Mouse (Mus musculus) embryonic facial prominence, embryonic 11.5 days (tissue): Measurements from ENCODE around the gene Ppm1e. TPM values are rescaled to one million over a fixed set of nuclear protein-coding genes. Genes with fewer than 3 reads are reported as not detected.

ENCODE experiments used
- ATAC-seq: fragments of 200-750 bp; cut with Nextera tagmentation; replicated peaks from 2 replicates; pipeline ENCODE4 v1.8.0; 2017; ENCODE audit warnings: low read depth; ENCODE audit not compliant: insufficient number of reproducible peaks, low FRiP score, low TSS enrichment
- DNase-seq: peaks from one replicate; pipeline ENCODE4 v3.0.0-alpha.2; 2015; ENCODE audit warnings: low spot score
- H3K27ac ChIP-seq: fragments of 300-500 bp; sonication (generic); replicated peaks from 2 replicates; pipeline ENCODE4 v1.5.1; 2014; ENCODE audit warnings: mild to moderate bottlenecking, low read depth, low read length, control low read depth
- H3K27me3 ChIP-seq: fragments of 300-500 bp; sonication (generic); 2 replicates; pipeline ENCODE4 v1.6.1; 2014; ENCODE audit warnings: mild to moderate bottlenecking, low read length, moderate library complexity, mixed read lengths; ENCODE audit not compliant: control insufficient read depth, insufficient read depth
- H3K36me3 ChIP-seq: fragments of 300-500 bp; sonication (generic); replicated peaks from 2 replicates; pipeline ENCODE4 v1.6.1; 2014; ENCODE audit warnings: low read depth, mild to moderate bottlenecking, low read length, moderate library complexity, mixed read lengths; ENCODE audit not compliant: control insufficient read depth, insufficient read depth
- H3K4me1 ChIP-seq: fragments of 300-500 bp; sonication (generic); 2 replicates; pipeline ENCODE4 v1.6.1; 2014; ENCODE audit warnings: low read length, mixed read lengths; ENCODE audit not compliant: control insufficient read depth, insufficient read depth
- H3K4me2 ChIP-seq: fragments of 300-500 bp; sonication (generic); 2 replicates; pipeline ENCODE4 v1.6.1; 2014; ENCODE audit warnings: low read depth, mild to moderate bottlenecking, control low read depth, low read length, moderate library complexity
- H3K4me3 ChIP-seq: fragments of 300-500 bp; sonication (generic); 2 replicates; pipeline ENCODE4 v1.5.1; 2014; ENCODE audit warnings: low read depth, low read length, control low read depth
- H3K9ac ChIP-seq: fragments of 300-500 bp; sonication (generic); replicated peaks from 2 replicates; pipeline ENCODE4 v1.6.1; 2014; ENCODE audit warnings: mild to moderate bottlenecking, control low read depth, low read length
- H3K9me3 ChIP-seq: fragments of 300-500 bp; sonication (generic); replicated peaks from 2 replicates; pipeline ENCODE4 v1.6.1; 2016; ENCODE audit warnings: mild to moderate bottlenecking, low read length, inconsistent platforms, mixed read lengths; ENCODE audit not compliant: control insufficient read depth
- WGBS: fragments of 180-500 bp; shearing (Covaris S2); extraction: QIAGEN DNeasy Blood & Tissue Kit; methylation state at CpG from one replicate; pipeline ENCODE4 v1.1.7; 2014; 5-methylcytosine and 5-hydroxymethylcytosine counted together
- polyA plus RNA-seq: library from polyadenylated mRNA; unstranded; fragments of >200 nt; fragmentation: Nextera tagmentation; extraction: Ambion mirVana; gene quantifications from 2 replicates; pipeline ENCODE4 v1.2.1, GENCODE M21; 2014

Gene Ppm1e
- polyA plus RNA-seq, 1 experiment from 2014 or later = 3.9 TPM

- H3K4me3 ChIP-seq = no peak overlapping the region
- ATAC-seq (no peak), DNase-seq (no peak)
- no peak overlapping the region for H3K27ac ChIP-seq
- no peaks in the 10 kb centered on the region for H3K4me1 ChIP-seq
- H3K4me2 ChIP-seq = no peak overlapping the region
- 89% methylated on average over 2 of the region's 2 CpGs for WGBS
- H3K27me3 ChIP-seq = no peaks in the 10 kb centered on the region
- no peaks in the 10 kb centered on the region for H3K36me3 ChIP-seq
- H3K9ac ChIP-seq = no peak overlapping the region
- no peaks in the 10 kb centered on the region for H3K9me3 ChIP-seq
Observed at GRCm38 (mm10) chr11:87295636-87296035, 63.2 kb downstream of the Ppm1e start.

GRCm38 (mm10) chr11:87289313-87289712 lies 69.5 kb downstream of the Ppm1e start:
- Histone ChIP-seq H3K9me3 (no peaks in the 10 kb centered on the region), H3K9ac (no peak overlapping the region)
- WGBS = 91% methylated on average over 8 of the region's 8 CpGs

GRCm38 (mm10) chr11:87286194-87286593 lies 72.6 kb downstream of the Ppm1e start:
- no peaks in the 10 kb centered on the region for H3K27me3 ChIP-seq
- H3K9ac ChIP-seq = no peak overlapping the region
- H3K9me3 ChIP-seq = no peaks in the 10 kb centered on the region
- DNase-seq = no peak
- no peak overlapping the region for H3K27ac ChIP-seq
- no peak overlapping the region for H3K4me3 ChIP-seq
- H3K4me2 ChIP-seq = no peak overlapping the region
- whole genome bisulfite sequencing = 90% methylated on average over 2 of the region's 2 CpGs
- H3K36me3 ChIP-seq = no peaks in the 10 kb centered on the region
- H3K4me1 ChIP-seq = no peaks in the 10 kb centered on the region
- no peak for ATAC-seq

More at GRCm38 (mm10) chr11:87289313-87289712, 69.5 kb downstream of the Ppm1e start:
- H3K4me3 ChIP-seq = no peak overlapping the region
- ATAC-seq (no peak), DNase-seq (no peak)
- no peak overlapping the region for H3K27ac ChIP-seq
- H3K4me2 ChIP-seq = no peak overlapping the region
- H3K4me1 ChIP-seq = no peaks in the 10 kb centered on the region
- H3K36me3 ChIP-seq = no peaks in the 10 kb centered on the region
- no peaks in the 10 kb centered on the region for H3K27me3 ChIP-seq

- Histone ChIP-seq H3K9me3 (no peaks in the 10 kb centered on the region), H3K4me3 (no peak overlapping the region), H3K27ac (no peak overlapping the region), H3K4me1 (no peaks in the 10 kb centered on the region), H3K36me3 (no peaks in the 10 kb centered on the region), H3K9ac (no peak overlapping the region), H3K27me3 (no peaks in the 10 kb centered on the region), H3K4me2 (no peak overlapping the region)
- WGBS = 85% methylated on average over 7 of the region's 7 CpGs
- DNase-seq (no peak), ATAC-seq (no peak)
Observed at GRCm38 (mm10) chr11:87281907-87282475, 76.8 kb downstream of the Ppm1e start.

- no peak overlapping the region for H3K4me2 ChIP-seq
- ATAC-seq (no peak), DNase-seq (no peak)
- WGBS = 77% methylated on average over 5 of the region's 5 CpGs
- H3K4me1 ChIP-seq = no peaks in the 10 kb centered on the region
- H3K27ac ChIP-seq = no peak overlapping the region
- no peaks in the 10 kb centered on the region for H3K36me3 ChIP-seq
- H3K4me3 ChIP-seq = no peak overlapping the region
- no peaks in the 10 kb centered on the region for H3K27me3 ChIP-seq
- no peak overlapping the region for H3K9ac ChIP-seq
- no peaks in the 10 kb centered on the region for H3K9me3 ChIP-seq
Observed at GRCm38 (mm10) chr11:87279461-87279860, 79.4 kb downstream of the Ppm1e start.

GRCm38 (mm10) chr11:87278807-87279206 lies 80.0 kb downstream of the Ppm1e start:
- H3K4me2 ChIP-seq = no peak overlapping the region
- no peak overlapping the region for H3K27ac ChIP-seq
- no peaks in the 10 kb centered on the region for H3K4me1 ChIP-seq
- no peaks in the 10 kb centered on the region for H3K27me3 ChIP-seq
- WGBS = 85% methylated on average over 4 of the region's 4 CpGs
- no peaks in the 10 kb centered on the region for H3K36me3 ChIP-seq
- H3K9me3 ChIP-seq = no peaks in the 10 kb centered on the region
- ATAC-seq = no peak
- H3K9ac ChIP-seq = no peak overlapping the region
- DNase-seq = no peak
- H3K4me3 ChIP-seq = no peak overlapping the region

GRCm38 (mm10) chr11:87276240-87276985 lies 82.4 kb downstream of the Ppm1e start:
- Histone ChIP-seq H3K36me3 (no peaks in the 10 kb centered on the region), H3K27ac (no peak overlapping the region), H3K4me1 (no peaks in the 10 kb centered on the region), H3K4me2 (no peak overlapping the region), H3K9ac (no peak overlapping the region), H3K27me3 (no peaks in the 10 kb centered on the region), H3K9me3 (no peaks in the 10 kb centered on the region), H3K4me3 (no peak overlapping the region)
- ATAC-seq (no peak), DNase-seq (peak; percentile 49)
- 3% methylated on average over 5 of the region's 5 CpGs for WGBS

GRCm38 (mm10) chr11:87275420-87276048 lies 83.3 kb downstream of the Ppm1e start:
- Histone ChIP-seq H3K4me1 (no peaks in the 10 kb centered on the region), H3K4me3 (no peak overlapping the region), H3K4me2 (no peak overlapping the region), H3K9ac (no peak overlapping the region), H3K9me3 (no peaks in the 10 kb centered on the region), H3K36me3 (no peaks in the 10 kb centered on the region), H3K27ac (no peak overlapping the region), H3K27me3 (no peaks in the 10 kb centered on the region)
- ATAC-seq (no peak), DNase-seq (no peak)
- WGBS = 83% methylated on average over 7 of the region's 7 CpGs
